Comparison of ENCODE assay signal across 20 mouse cellular contexts in genomic region chr9:114747012-114747411, GRCm38 (mm10). TPM values are rescaled to one million over a fixed set of nuclear protein-coding genes. Genes with fewer than 3 reads are reported as not detected.
DNase-seq lines count a peak whose midpoint lies in the region; ATAC-seq lines count a peak whose summit lies in the region.
"Had no signal": no experiment of that assay in that cellular context is flagged by ENCODE, and none has a peak within 500 bp of the region (broad histone marks: within the 10 kb centered on the region; RNA-seq: fewer than 3 reads in every experiment).

No protein-coding gene starts in this region.

- no peak overlapping the region for H3K9ac ChIP-seq in neural tube, embryonic 13.5 days
- H3K9ac ChIP-seq in neural tube, embryonic 15.5 days (replicated peaks): no peak overlapping the region
- H3K9ac ChIP-seq: hindbrain, embryonic 15.5 days; intestine, embryonic 15.5 days; limb, embryonic 13.5 days; liver, embryonic 14.5 days; midbrain, embryonic 12.5 days had no signal

- no peak overlapping the region for H3K4me2 ChIP-seq in neural tube, embryonic 13.5 days
- no peak overlapping the region for H3K4me2 ChIP-seq in neural tube, embryonic 15.5 days
- H3K4me2 ChIP-seq: hindbrain, embryonic 15.5 days; intestine, embryonic 15.5 days; limb, embryonic 13.5 days; midbrain, embryonic 12.5 days had no signal

- no peak overlapping the region for H3K4me3 ChIP-seq in neural tube, embryonic 13.5 days
- no peak overlapping the region for H3K4me3 ChIP-seq in neural tube, embryonic 15.5 days (replicated peaks)
- H3K4me3 ChIP-seq: erythroblast, embryonic 14.5 days; hindbrain, embryonic 15.5 days; intestine, embryonic 15.5 days; limb, embryonic 13.5 days; midbrain, embryonic 12.5 days had no signal

- 84% methylated on average over 10 of the region's 10 CpGs for WGBS in neural tube, embryonic 13.5 days
- 77% methylated on average over 10 of the region's 10 CpGs for WGBS in neural tube, embryonic 15.5 days

- H3K36me3 ChIP-seq in neural tube, embryonic 13.5 days: peaks cover 38% of the 10 kb centered on the region
- H3K36me3 ChIP-seq in neural tube, embryonic 15.5 days: peaks cover 19% of the 10 kb centered on the region

- H3K4me1 ChIP-seq in neural tube, embryonic 13.5 days (replicated peaks): 0 out of 2 replicates have a peak, but pooled peaks cover under 1% of the 10 kb centered on the region
- H3K4me1 ChIP-seq in neural tube, embryonic 15.5 days: no peaks in the 10 kb centered on the region
- H3K4me1 ChIP-seq: hindbrain, embryonic 15.5 days; limb, embryonic 13.5 days; midbrain, embryonic 12.5 days had no signal

- 0 out of 2 replicates have a peak overlapping the region, but pooled peaks have one; percentile 18 for H3K27ac ChIP-seq in neural tube, embryonic 13.5 days (replicated peaks)
- H3K27ac ChIP-seq in neural tube, embryonic 15.5 days (replicated peaks): no peak overlapping the region
- H3K27ac ChIP-seq: hindbrain, embryonic 15.5 days; intestine, embryonic 15.5 days; limb, embryonic 13.5 days; liver, embryonic 14.5 days; midbrain, embryonic 12.5 days had no signal

- DNase-seq in frontal cortex, postnatal 36 days (ENCODE audit: low spot score in 2 of 2): peak; percentile 42 to 50
- DNase-seq in frontal cortex, postnatal 14 days (ENCODE audit: low spot score in 2 of 2): no peak
- DNase-seq in fat pad, adult 2 months (ENCODE audit: extremely low read depth, low read depth, low spot score): peak; percentile 76
- peak; percentile 80 for DNase-seq in telencephalon, adult 2 months (ENCODE audit: low read depth, low spot score)
- DNase-seq in lung, postnatal 4 days: no peak
- DNase-seq: cerebellum, adult 8-10 months; heart, adult 18-20 months; heart, postnatal 36 days; layer of hippocampus, postnatal 36 days; thymus, postnatal 4 days had no signal

- H3K9me3 ChIP-seq in neural tube, embryonic 13.5 days: no peaks in the 10 kb centered on the region
- H3K9me3 ChIP-seq in neural tube, embryonic 15.5 days (replicated peaks): no peaks in the 10 kb centered on the region
- H3K9me3 ChIP-seq: hindbrain, embryonic 15.5 days; intestine, embryonic 15.5 days; limb, embryonic 13.5 days; midbrain, embryonic 12.5 days had no signal

- no peaks in the 10 kb centered on the region for H3K27me3 ChIP-seq in neural tube, embryonic 13.5 days
- H3K27me3 ChIP-seq in neural tube, embryonic 15.5 days (replicated peaks): no peaks in the 10 kb centered on the region
- H3K27me3 ChIP-seq: CH12.LX; hindbrain, embryonic 15.5 days; intestine, embryonic 15.5 days; limb, embryonic 13.5 days; midbrain, embryonic 12.5 days had no signal

- 0 out of 2 replicates have a peak, but pooled peaks have one; percentile 24 for ATAC-seq in neural tube, embryonic 13.5 days (ENCODE audit: low read depth)
- ATAC-seq in neural tube, embryonic 15.5 days (ENCODE audit: low FRiP score): no peak
- ATAC-seq: forebrain, embryonic 14.5 days; intestine, embryonic 15.5 days had no signal

RNA-seq across cellular contexts. Expression of gene Cmtm6, which starts 16.1 kb away (rescaled TPM):
- polyA plus RNA-seq in neural tube, embryonic 13.5 days (2015; fragmentation: Nextera tagmentation; extraction: Ambion mirVana): 20.3 and 22.3 TPM in 2 replicates
- polyA plus RNA-seq in neural tube, embryonic 15.5 days (2015; fragmentation: Nextera tagmentation; extraction: Ambion mirVana): 17.9 and 29.2 TPM in 2 replicates

RNA-seq across cellular contexts. Expression of gene Cmtm7, which starts 34.6 kb away (rescaled TPM):
- 22.0 and 26.6 TPM in 2 replicates for polyA plus RNA-seq in neural tube, embryonic 13.5 days (2015; fragmentation: Nextera tagmentation; extraction: Ambion mirVana)
- 13.0 and 71.4 TPM in 2 replicates for polyA plus RNA-seq in neural tube, embryonic 15.5 days (2015; fragmentation: Nextera tagmentation; extraction: Ambion mirVana)

RNA-seq across cellular contexts. Expression of gene Dync1li1, which starts 58.4 kb away (rescaled TPM):
- 143 and 151 TPM in 2 replicates for polyA plus RNA-seq in neural tube, embryonic 13.5 days (2015; fragmentation: Nextera tagmentation; extraction: Ambion mirVana)
- polyA plus RNA-seq in neural tube, embryonic 15.5 days (2015; fragmentation: Nextera tagmentation; extraction: Ambion mirVana): 124 and 140 TPM in 2 replicates

Comparison
In these comparisons a context has a peak if more than half of its experiments do, and no peak if none do; other contexts are left out.
1. DNase-seq: peak in frontal cortex, postnatal 36 days (2 of 2), fat pad, adult 2 months (single experiment) and telencephalon, adult 2 months (single experiment); none in frontal cortex, postnatal 14 days (0 of 2) and lung, postnatal 4 days (0 of 2).